Mouse (Mus musculus): Measurements from ENCODE around the gene Fam89a.

DNA sequence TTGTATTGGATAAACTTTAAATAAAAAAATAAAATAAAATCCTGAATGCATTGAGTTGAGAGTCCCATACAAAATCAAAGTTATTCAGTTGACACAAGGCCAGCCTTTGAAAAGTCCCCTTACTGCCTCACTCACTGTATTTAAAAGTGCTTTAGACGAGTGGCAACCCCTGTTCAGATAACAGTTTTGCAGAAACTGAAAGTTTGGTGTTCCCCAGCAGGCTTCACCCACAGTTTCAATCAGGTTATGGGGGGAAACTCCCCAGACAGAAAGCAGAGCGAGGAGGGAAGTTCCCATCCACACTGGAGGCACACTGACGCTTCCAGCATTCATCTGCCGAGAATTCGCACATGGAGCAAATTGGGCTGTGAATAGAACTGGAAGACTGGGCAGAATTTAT is 5.0 kb upstream of the Fam89a start:
- no peak for TF ChIP-seq POLR2A (IDR thresholded peaks at IDR 0.05; ENCODE audit: insufficient read depth, low read length)
- no peak for TF ChIP-seq EP300 (IDR thresholded peaks at IDR 0.05; ENCODE audit: insufficient read depth, low read depth, low read length)
- TF ChIP-seq CTCF (IDR thresholded peaks at IDR 0.05; ENCODE audit: low read depth, low read length): no peak

All from ES-Bruce4 (cell line).